Comparison of ENCODE assay signal across 7 mouse cellular contexts in genomic region chr14:96601092-96601491, GRCm38 (mm10).
A peak's percentile ranks its signal among the peaks of the same experiment; 100 is the strongest.
DNase-seq lines count a peak whose midpoint lies in the region; ATAC-seq lines count a peak whose summit lies in the region.
"Not testable (repeated sequence)": the region's sequence is repeated elsewhere in the genome, so short reads cannot be mapped to it uniquely, and the experiment has no call there.

No protein-coding gene starts in this region.

- DNase-seq in R1 (ENCODE audit: low read depth, low spot score): peak; percentile 4
- peak; percentile 3 for DNase-seq in embryo, embryonic 10.5 days (ENCODE audit: low spot score)
- peak; percentile 47 for DNase-seq in forebrain, embryonic 14.5 days (ENCODE audit: low spot score)
- not testable (repeated sequence) for DNase-seq in hindbrain, embryonic 14.5 days (ENCODE audit: low spot score); midbrain, embryonic 11.5 days (ENCODE audit: low spot score, missing footprints); neural tube, embryonic 11.5 days (ENCODE audit: low spot score)

- not testable (repeated sequence) for H3K36me3 ChIP-seq in forebrain, embryonic 14.5 days (ENCODE audit: control insufficient read depth, insufficient read depth, low read length); hindbrain, embryonic 14.5 days (replicated peaks; ENCODE audit: control insufficient read depth, insufficient read depth); midbrain, embryonic 11.5 days (ENCODE audit: control insufficient read depth, insufficient read depth, low read length); neural tube, embryonic 11.5 days (ENCODE audit: control insufficient read depth, insufficient read depth, low read length)

- not testable (repeated sequence) for H3K27me3 ChIP-seq in forebrain, embryonic 14.5 days (replicated peaks; ENCODE audit: control insufficient read depth, insufficient read depth, low read length); hindbrain, embryonic 14.5 days (ENCODE audit: control insufficient read depth, insufficient read depth, low read length); midbrain, embryonic 11.5 days (ENCODE audit: control insufficient read depth, insufficient read depth, low read length); neural tube, embryonic 11.5 days (ENCODE audit: control insufficient read depth, insufficient read depth, low read length)

- not testable (repeated sequence) for H3K27ac ChIP-seq in forebrain, embryonic 14.5 days (ENCODE audit: low read depth, low read length); hindbrain, embryonic 14.5 days; midbrain, embryonic 11.5 days (ENCODE audit: low read depth, low read length); neural tube, embryonic 11.5 days (ENCODE audit: low read depth, low read length)

- H3K4me3 ChIP-seq in forebrain, embryonic 14.5 days (ENCODE audit: low read depth, low read length); hindbrain, embryonic 14.5 days (replicated peaks; ENCODE audit: low read length); midbrain, embryonic 11.5 days (ENCODE audit: low read depth, low read length); neural tube, embryonic 11.5 days (ENCODE audit: low read depth, low read length): not testable (repeated sequence)

- not testable (repeated sequence) for H3K4me1 ChIP-seq in forebrain, embryonic 14.5 days (ENCODE audit: control insufficient read depth, insufficient read depth, low read length); hindbrain, embryonic 14.5 days (replicated peaks; ENCODE audit: control insufficient read depth, insufficient read depth, low read length); midbrain, embryonic 11.5 days (ENCODE audit: control insufficient read depth, insufficient read depth, low read length); neural tube, embryonic 11.5 days (ENCODE audit: control insufficient read depth, insufficient read depth, low read length)

- WGBS in forebrain, embryonic 14.5 days: 12% methylated on average over 1 of the region's 1 CpGs
- WGBS in hindbrain, embryonic 14.5 days: 27% methylated on average over 1 of the region's 1 CpGs
- 20% methylated on average over 1 of the region's 1 CpGs for WGBS in midbrain, embryonic 11.5 days
- 33% methylated on average over 1 of the region's 1 CpGs for WGBS in neural tube, embryonic 11.5 days

- not testable (repeated sequence) for H3K4me2 ChIP-seq in forebrain, embryonic 14.5 days (ENCODE audit: low read length); hindbrain, embryonic 14.5 days (replicated peaks); midbrain, embryonic 11.5 days; neural tube, embryonic 11.5 days (ENCODE audit: low read depth)

- peak; percentile 90 for ATAC-seq in forebrain, embryonic 14.5 days
- ATAC-seq in hematopoietic stem cell, adult 5-6 weeks (replicated peaks in 1 of 2; ENCODE audit: insufficient read depth in 1 of 2, low FRiP score in 2 of 2, low TSS enrichment in 1 of 2, low read depth in 1 of 2, poor library complexity in 2 of 2, severe bottlenecking in 2 of 2): peak; percentile 7 to 17; a peak in 1 of 4 replicates
- peak; percentile 64; the same call in 1 of the 2 replicates for ATAC-seq in hindbrain, embryonic 14.5 days (ENCODE audit: low FRiP score)
- peak; percentile 78 for ATAC-seq in midbrain, embryonic 11.5 days (ENCODE audit: low FRiP score)
- ATAC-seq in neural tube, embryonic 11.5 days (ENCODE audit: insufficient read depth, low FRiP score, low TSS enrichment): peak; percentile 86

- H3K9ac ChIP-seq in forebrain, embryonic 14.5 days (ENCODE audit: low read length); hindbrain, embryonic 14.5 days; midbrain, embryonic 11.5 days (ENCODE audit: low read length); neural tube, embryonic 11.5 days (ENCODE audit: low read length): not testable (repeated sequence)

- H3K9me3 ChIP-seq in forebrain, embryonic 14.5 days (replicated peaks; ENCODE audit: control insufficient read depth, low read length); hindbrain, embryonic 14.5 days (ENCODE audit: control insufficient read depth, low read length); midbrain, embryonic 11.5 days (ENCODE audit: control insufficient read depth, low read length); neural tube, embryonic 11.5 days (ENCODE audit: control insufficient read depth, low read length): not testable (repeated sequence)

Comparison
In these comparisons a context has a peak if more than half of its experiments do, and no peak if none do; other contexts are left out.
1. ATAC-seq: peak in every context shown above with its lines; median percentile 90 in forebrain, embryonic 14.5 days; 86 in neural tube, embryonic 11.5 days; 78 in midbrain, embryonic 11.5 days; 64 in hindbrain, embryonic 14.5 days; 12 in hematopoietic stem cell, adult 5-6 weeks.